Mouse (Mus musculus): ENCODE results near the gene Lingo1. TPM values are rescaled to one million over a fixed set of nuclear protein-coding genes. Genes with fewer than 3 reads are reported as not detected.

The Lingo1 gene
- total RNA-seq, 2 experiments from 2014 or later: 249 to 268 TPM

DNA sequence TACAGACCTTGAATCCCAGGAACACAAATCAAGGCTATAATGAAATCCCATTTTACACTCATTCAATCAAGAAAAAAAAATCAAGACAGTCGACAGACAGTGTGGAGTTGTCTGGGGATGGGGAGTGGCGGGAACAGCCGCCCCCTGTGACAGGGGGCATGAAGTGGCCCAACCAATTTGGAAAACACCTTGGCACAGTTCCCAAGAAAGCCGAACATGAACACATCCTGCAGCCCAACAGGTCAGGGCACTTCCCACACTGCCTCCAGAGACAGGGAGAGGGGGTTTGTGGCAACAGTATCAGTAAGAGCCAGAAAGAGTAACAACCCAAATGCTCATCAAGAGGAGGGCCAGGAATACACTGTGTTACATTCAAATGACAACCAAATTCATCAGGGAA lies 165.3 kb downstream of the Lingo1 start:
- no peak for TF ChIP-seq CTCF (conservative IDR thresholded peaks at IDR 0.05)
- DNase-seq (ENCODE audit: low spot score in 2 of 2): no peak
- no peak overlapping the region for H3K27ac ChIP-seq
- peak overlapping the region; percentile 20; the same call in 1 of the 2 replicates for H3K4me3 ChIP-seq

- no peak for TF ChIP-seq CTCF (conservative IDR thresholded peaks at IDR 0.05)
- Histone ChIP-seq H3K27ac (no peak overlapping the region; the same call in 1 of the 2 replicates), H3K4me3 (no peak overlapping the region; the same call in 1 of the 2 replicates)
- DNase-seq (ENCODE audit: low spot score in 2 of 2): no peak
Measured at GRCm38 (mm10) chr9:56629674-56630397, 166.4 kb downstream of the Lingo1 start.

- Histone ChIP-seq H3K4me3 (no peak overlapping the region), H3K27ac (peak overlapping the region; percentile 14; the same call in 1 of the 2 replicates)
- no peak for TF ChIP-seq CTCF (conservative IDR thresholded peaks at IDR 0.05)
- no peak for DNase-seq (ENCODE audit: low spot score in 2 of 2)
Measured at GRCm38 (mm10) chr9:56627295-56627694, 169.0 kb downstream of the Lingo1 start.

- no peak for TF ChIP-seq CTCF (conservative IDR thresholded peaks at IDR 0.05)
Measured at GRCm38 (mm10) chr9:56624923-56625322, 171.3 kb downstream of the Lingo1 start.

DNA sequence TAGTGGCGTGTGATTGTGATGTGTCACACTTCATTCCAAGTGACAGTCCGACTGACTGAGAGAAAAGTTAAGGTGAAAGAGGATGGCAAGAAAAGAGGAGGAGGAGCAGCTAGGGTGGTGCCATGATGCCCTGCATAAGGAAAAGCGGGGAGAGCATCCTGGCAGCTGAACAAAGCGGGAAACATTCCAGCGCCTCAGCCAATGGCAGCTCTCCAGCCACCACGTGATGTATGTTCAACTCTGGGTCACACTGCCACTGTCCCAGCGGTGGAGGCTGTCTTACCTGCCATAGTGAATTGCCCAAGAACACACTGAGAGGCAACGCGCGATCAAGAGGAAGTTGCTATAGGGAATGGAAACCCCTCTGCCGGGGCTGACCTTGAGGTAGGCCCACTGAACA lies 172.9 kb downstream of the Lingo1 start:
- Histone ChIP-seq H3K4me3 (no peak overlapping the region), H3K27ac (no peak overlapping the region)
- DNase-seq (ENCODE audit: low spot score in 2 of 2): no peak
- TF ChIP-seq CTCF (conservative IDR thresholded peaks at IDR 0.05): no peak

More at GRCm38 (mm10) chr9:56624923-56625322, 171.3 kb downstream of the Lingo1 start:
- Histone ChIP-seq H3K27ac (no peak overlapping the region), H3K4me3 (no peak overlapping the region)
- no peak for DNase-seq (ENCODE audit: low spot score in 2 of 2)

DNA sequence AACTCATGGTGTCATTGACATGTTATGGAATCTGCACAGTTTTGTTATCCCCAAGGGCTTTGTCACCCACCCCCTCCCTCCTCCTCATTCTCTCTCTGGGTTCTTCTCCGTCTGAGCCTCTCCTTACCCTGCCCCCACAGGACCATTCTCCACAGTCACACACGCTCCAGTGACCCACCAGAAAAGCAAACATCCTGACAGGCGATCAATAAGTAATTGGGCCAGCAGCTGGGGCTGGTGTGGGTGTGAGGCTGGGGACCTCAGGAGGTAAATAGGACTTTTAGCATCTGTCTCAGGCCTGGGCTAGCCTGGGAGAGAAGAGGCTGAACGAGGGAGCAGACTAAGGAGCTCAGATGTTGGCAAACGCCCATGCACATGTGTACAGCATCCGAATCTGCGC lies 173.5 kb downstream of the Lingo1 start:
- TF ChIP-seq CTCF (conservative IDR thresholded peaks at IDR 0.05): no peak
- Histone ChIP-seq H3K4me3 (no peak overlapping the region), H3K27ac (no peak overlapping the region)
- DNase-seq (ENCODE audit: low spot score in 2 of 2): no peak

GRCm38 (mm10) chr9:56620512-56621371 lies 175.5 kb downstream of the Lingo1 start:
- no peak overlapping the region for H3K27ac ChIP-seq
- DNase-seq (ENCODE audit: low spot score in 2 of 2): no peak
- TF ChIP-seq CTCF (conservative IDR thresholded peaks at IDR 0.05): 0 out of 2 replicates have a peak, but pooled peaks have one; percentile 16
- no peak overlapping the region for H3K4me3 ChIP-seq

- no peak for DNase-seq (ENCODE audit: low spot score in 2 of 2)
- TF ChIP-seq CTCF (conservative IDR thresholded peaks at IDR 0.05): no peak
- Histone ChIP-seq H3K27ac (no peak overlapping the region), H3K4me3 (no peak overlapping the region)
Measured at GRCm38 (mm10) chr9:56619715-56620114, 176.6 kb downstream of the Lingo1 start.

DNA sequence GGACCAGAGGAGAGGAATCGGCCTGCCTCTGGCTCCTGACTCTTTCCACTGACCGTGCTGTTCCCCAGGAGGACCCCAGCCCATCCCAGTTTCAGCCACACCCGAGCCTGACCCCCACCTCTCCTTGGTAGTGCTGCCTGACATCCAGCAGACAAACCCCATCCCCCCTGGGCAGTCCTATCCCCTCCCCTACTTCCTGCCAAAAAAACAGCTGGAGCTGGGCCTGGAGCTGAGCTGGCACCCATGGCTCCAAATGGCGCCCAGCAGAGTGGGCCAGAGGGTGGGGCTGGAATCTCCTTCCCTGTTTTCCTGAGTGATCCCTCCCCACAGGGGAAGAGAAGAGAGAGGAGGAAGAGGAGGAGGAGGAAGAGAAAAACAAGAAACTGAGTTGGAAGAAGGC lies 177.6 kb downstream of the Lingo1 start:
- no peak overlapping the region for H3K4me3 ChIP-seq
- no peak for TF ChIP-seq CTCF (conservative IDR thresholded peaks at IDR 0.05)
- no peak for DNase-seq (ENCODE audit: low spot score in 2 of 2)

GRCm38 (mm10) chr9:56616061-56616460 lies 180.2 kb downstream of the Lingo1 start:
- no peak overlapping the region for H3K27ac ChIP-seq
- H3K4me3 ChIP-seq: no peak overlapping the region
- TF ChIP-seq CTCF (conservative IDR thresholded peaks at IDR 0.05): no peak
- DNase-seq (ENCODE audit: low spot score in 2 of 2): no peak

More for the DNA sequence above, 177.6 kb downstream of the Lingo1 start:
- H3K27ac ChIP-seq: no peak overlapping the region

DNA sequence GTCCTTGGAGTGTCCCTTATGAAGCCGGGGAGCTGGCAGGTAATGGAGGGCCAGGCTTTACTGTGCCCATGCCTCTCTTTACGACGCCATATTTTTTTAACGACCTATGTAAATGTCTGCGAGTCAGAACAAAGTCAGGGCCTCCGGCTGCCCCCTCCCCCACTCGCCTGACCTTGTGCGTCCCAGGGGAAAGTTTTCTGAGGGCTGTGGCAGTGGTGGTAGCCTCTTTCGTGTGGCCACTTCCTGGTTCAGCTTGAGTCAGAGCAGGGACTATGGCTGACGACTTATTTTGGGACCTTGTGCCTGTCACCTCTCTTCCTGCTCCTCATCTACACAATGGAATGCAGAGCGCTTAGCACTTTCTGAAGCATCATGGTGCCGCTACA lies 183.5 kb downstream of the Lingo1 start:
- no peak for DNase-seq (ENCODE audit: low spot score in 2 of 2)
- no peak for TF ChIP-seq CTCF (conservative IDR thresholded peaks at IDR 0.05)

DNA sequence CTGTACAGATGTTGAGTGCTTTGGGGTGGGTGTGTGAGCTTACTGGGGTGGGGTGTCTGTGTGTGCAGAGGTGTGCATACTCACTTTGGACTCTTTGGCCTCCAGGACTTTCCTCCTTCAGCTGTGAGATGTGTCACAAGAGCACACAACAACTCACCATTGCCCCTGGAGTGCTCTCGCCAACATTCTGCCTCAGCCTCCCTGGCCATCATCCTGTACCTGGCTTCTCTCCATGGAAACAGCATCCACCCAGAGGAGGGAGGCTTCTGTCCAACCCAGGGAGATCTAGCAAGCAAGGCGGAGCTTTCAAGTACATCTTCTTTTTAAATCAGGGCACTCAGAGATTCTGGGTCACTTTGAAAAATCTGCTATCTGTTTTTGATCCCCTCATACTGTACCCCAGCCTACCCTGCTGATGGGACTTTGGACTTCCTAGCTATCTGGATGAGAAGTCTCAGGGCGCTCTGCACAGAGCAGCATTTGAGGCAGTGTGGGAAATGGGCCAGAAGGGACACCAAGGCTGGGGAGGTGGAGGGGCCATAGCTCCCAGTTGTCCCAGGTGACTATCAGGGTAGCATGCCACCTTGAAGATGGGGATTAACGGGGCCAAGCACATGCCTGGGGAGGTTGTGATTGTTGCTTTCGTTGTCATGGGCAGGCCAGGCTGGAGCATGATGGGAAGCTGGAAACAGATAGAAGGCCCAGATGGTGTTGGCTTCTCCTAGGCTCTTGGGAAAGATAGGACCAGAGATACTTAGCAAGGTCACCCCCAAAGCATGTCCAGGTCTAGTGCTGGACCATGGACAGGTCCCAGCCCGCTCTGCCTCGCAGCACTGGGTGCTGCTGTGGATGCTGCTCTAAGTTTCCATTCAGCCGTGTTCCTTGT lies 184.1 kb downstream of the Lingo1 start:
- TF ChIP-seq CTCF (conservative IDR thresholded peaks at IDR 0.05): no peak
- DNase-seq (ENCODE audit: low spot score in 2 of 2): no peak
- Histone ChIP-seq H3K4me3 (no peak overlapping the region), H3K27ac (no peak overlapping the region)

More for the DNA sequence above, 183.5 kb downstream of the Lingo1 start:
- H3K27ac ChIP-seq: no peak overlapping the region
- H3K4me3 ChIP-seq: no peak overlapping the region
